Mouse (Mus musculus): ENCODE results near the gene Gm43738.

The Gm43738 gene

DNA sequence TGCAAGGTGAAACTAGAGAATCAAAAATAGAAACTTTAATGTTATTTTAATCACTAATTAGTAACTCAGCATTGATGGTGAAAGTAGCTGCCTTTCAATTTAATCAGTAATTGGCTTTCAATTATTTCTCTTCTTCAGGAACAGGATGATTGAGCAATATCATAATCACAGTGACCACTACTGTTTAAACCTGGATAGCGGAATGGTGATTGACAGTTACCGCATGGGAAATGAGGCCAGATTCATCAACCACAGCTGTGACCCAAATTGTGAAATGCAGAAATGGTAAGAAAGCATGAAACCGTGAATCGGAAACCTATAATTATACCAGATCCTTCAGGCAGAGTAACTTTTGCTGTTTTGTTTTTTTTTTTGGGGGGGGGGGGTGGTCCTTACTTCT is 57.5 kb downstream of the Gm43738 start:
- in situ Hi-C loops (cut with MseI, MboI), result no loop called here
